Mouse (Mus musculus): ENCODE measurements around the gene Mybpc2.

DNA sequence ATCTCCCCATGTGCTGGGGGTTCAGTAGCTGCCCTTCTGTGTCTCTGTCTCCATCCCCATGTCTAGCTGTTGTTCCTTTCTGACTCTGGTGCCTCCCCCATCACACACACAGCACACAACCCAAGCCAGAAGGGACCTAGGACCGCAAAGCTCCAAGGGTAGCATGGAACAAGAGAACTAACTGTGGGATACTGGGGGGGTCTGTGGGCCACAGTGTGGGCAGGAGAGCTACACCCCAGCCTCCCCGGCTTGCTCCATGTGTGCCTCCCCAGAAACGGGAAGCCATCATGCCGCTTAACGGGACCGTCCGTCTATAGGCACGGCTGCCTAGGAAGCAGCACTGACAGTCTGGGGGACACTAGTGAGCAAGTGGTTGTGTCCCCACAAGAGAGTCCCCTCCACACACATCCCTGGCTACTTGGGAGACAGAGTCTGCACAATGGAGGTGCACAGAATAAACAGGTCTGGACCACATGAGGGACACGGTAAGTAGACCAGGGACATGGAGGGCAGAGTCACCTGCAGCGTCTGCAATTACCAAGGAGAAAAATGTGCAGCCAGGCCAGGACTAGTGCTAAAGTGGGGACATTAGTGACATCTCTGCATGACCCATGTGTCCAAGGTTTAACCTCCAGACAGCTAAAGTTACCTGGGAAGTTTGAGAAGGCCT, 60.8 kb downstream of the Mybpc2 start:
- TF ChIP-seq POLR2A (IDR thresholded peaks at IDR 0.05; ENCODE audit: borderline replicate concordance, extremely low read depth, insufficient read depth, insufficient read length, poor library complexity, severe bottlenecking), result no peak
- TF ChIP-seq CTCF (IDR thresholded peaks at IDR 0.05; ENCODE audit: borderline replicate concordance, extremely low read depth, insufficient read depth, insufficient read length), result no peak
